Mouse (Mus musculus) 3134 (cell line): ENCODE measurements around the gene Vma21-ps.
"Not testable (repeated sequence)": the region's sequence is repeated elsewhere in the genome, so short reads cannot be mapped to it uniquely, and the experiment has no call there.

ENCODE experiments used
- DNase-seq: peaks from one replicate; pipeline ENCODE4 v3.0.0-alpha.2; 2011; ENCODE audit warnings: low spot score; ENCODE audit not compliant: insufficient read length; ENCODE audit errors: extremely low read depth

Gene Vma21-ps

GRCm38 (mm10) chr4:52497144-52497543 is at the start of gene Vma21-ps:
Gene Vma21-ps (minus strand): TSS chr4:52497244.
- not testable (repeated sequence) for DNase-seq

GRCm38 (mm10) chr4:52543001-52543400 is 46.0 kb upstream of the Vma21-ps start:
- no peak for DNase-seq

- DNase-seq, result no peak
Measured at GRCm38 (mm10) chr4:52530636-52531035, 33.6 kb upstream of the Vma21-ps start.

- no peak for DNase-seq
Measured at GRCm38 (mm10) chr4:52526464-52526863, 29.4 kb upstream of the Vma21-ps start.

- DNase-seq, result no peak
Measured at GRCm38 (mm10) chr4:52519301-52519700, 22.3 kb upstream of the Vma21-ps start.

GRCm38 (mm10) chr4:52517580-52517979 is 20.5 kb upstream of the Vma21-ps start:
- no peak for DNase-seq

- no peak for DNase-seq
Measured at GRCm38 (mm10) chr4:52487486-52487885, 9.6 kb downstream of the Vma21-ps start.

- no peak for DNase-seq
Measured at GRCm38 (mm10) chr4:52473431-52473830, 23.6 kb downstream of the Vma21-ps start.

- no peak for DNase-seq
Measured at GRCm38 (mm10) chr4:52461321-52461720, 35.7 kb downstream of the Vma21-ps start.

- no peak for DNase-seq
Measured at GRCm38 (mm10) chr4:52459726-52460125, 37.3 kb downstream of the Vma21-ps start.
